Mouse (Mus musculus): ENCODE measurements around the gene Snu13. TPM values are rescaled to one million over a fixed set of nuclear protein-coding genes. Genes with fewer than 3 reads are reported as not detected.

Gene Snu13
- total and polyA plus RNA-seq, 2 experiments from 2014 or later: 174 to 242 TPM

GRCm38 (mm10) chr15:82079883-82080282, 32.5 kb upstream of the Snu13 start:
- no peaks in the 10 kb centered on the region for H3K36me3 ChIP-seq (ENCODE audit: insufficient read depth, low read length)
- no peak for DNase-seq (ENCODE audit: low spot score)
- WGBS: 71% methylated on average over 10 of the region's 10 CpGs
- no peak for TF ChIP-seq CTCF (IDR thresholded peaks at IDR 0.05)
- no peak overlapping the region for H3K4me2 ChIP-seq (ENCODE audit: low read depth, low read length, poor library complexity, severe bottlenecking)
- H3K9ac ChIP-seq (replicated peaks; ENCODE audit: low read length, poor library complexity, severe bottlenecking): no peak overlapping the region
- H3K27ac ChIP-seq (ENCODE audit: low read depth, low read length): no peak overlapping the region
- H3K9me3 ChIP-seq (ENCODE audit: low read length): no peaks in the 10 kb centered on the region
- no peak for ATAC-seq (ENCODE audit: low FRiP score)
- no peak overlapping the region for H3K4me3 ChIP-seq (ENCODE audit: low read depth, low read length)
- no peaks in the 10 kb centered on the region for H3K4me1 ChIP-seq (ENCODE audit: insufficient read depth, low read length)
- H3K27me3 ChIP-seq (ENCODE audit: insufficient read depth, low read length): no peaks in the 10 kb centered on the region

- Histone ChIP-seq H3K27ac (ENCODE audit: low read depth, low read length) (no peak overlapping the region), H3K4me2 (ENCODE audit: low read depth, low read length, poor library complexity, severe bottlenecking) (no peak overlapping the region), H3K4me1 (ENCODE audit: insufficient read depth, low read length) (no peaks in the 10 kb centered on the region), H3K9ac (replicated peaks; ENCODE audit: low read length, poor library complexity, severe bottlenecking) (no peak overlapping the region), H3K4me3 (ENCODE audit: low read depth, low read length) (no peak overlapping the region), H3K36me3 (ENCODE audit: insufficient read depth, low read length) (no peaks in the 10 kb centered on the region), H3K9me3 (ENCODE audit: low read length) (no peaks in the 10 kb centered on the region), H3K27me3 (ENCODE audit: insufficient read depth, low read length) (peaks cover 17% of the 10 kb centered on the region)
- no peak for ATAC-seq (ENCODE audit: low FRiP score)
- WGBS: 86% methylated on average over 7 of the region's 7 CpGs
- no peak for TF ChIP-seq CTCF (IDR thresholded peaks at IDR 0.05)
- no peak for DNase-seq (ENCODE audit: low spot score)
Measured at GRCm38 (mm10) chr15:82073490-82073889, 26.1 kb upstream of the Snu13 start.

GRCm38 (mm10) chr15:82071816-82072469, 24.5 kb upstream of the Snu13 start:
- ATAC-seq (ENCODE audit: low FRiP score): no peak
- 92% methylated on average over 26 of the region's 26 CpGs for WGBS
- H3K4me1 ChIP-seq (ENCODE audit: insufficient read depth, low read length): no peaks in the 10 kb centered on the region
- no peaks in the 10 kb centered on the region for H3K9me3 ChIP-seq (ENCODE audit: low read length)
- H3K9ac ChIP-seq (replicated peaks; ENCODE audit: low read length, poor library complexity, severe bottlenecking): no peak overlapping the region
- H3K36me3 ChIP-seq (ENCODE audit: insufficient read depth, low read length): no peaks in the 10 kb centered on the region
- no peak overlapping the region for H3K4me3 ChIP-seq (ENCODE audit: low read depth, low read length)
- H3K4me2 ChIP-seq (ENCODE audit: low read depth, low read length, poor library complexity, severe bottlenecking): no peak overlapping the region
- no peak for TF ChIP-seq CTCF (IDR thresholded peaks at IDR 0.05)
- DNase-seq (ENCODE audit: low spot score): no peak
- H3K27ac ChIP-seq (ENCODE audit: low read depth, low read length): no peak overlapping the region
- H3K27me3 ChIP-seq (ENCODE audit: insufficient read depth, low read length): peaks cover 17% of the 10 kb centered on the region

GRCm38 (mm10) chr15:82069898-82070297, 22.5 kb upstream of the Snu13 start, which contains the start of gene Mei1:
Gene Mei1 (plus strand): TSS chr15:82069996.
- H3K4me2 ChIP-seq (ENCODE audit: low read depth, low read length, poor library complexity, severe bottlenecking): peak within 1 kb of the TSS; percentile 42
- H3K36me3 ChIP-seq (ENCODE audit: insufficient read depth, low read length): no peaks in the 10 kb centered on the region
- H3K4me3 ChIP-seq (ENCODE audit: low read depth, low read length): peak within 1 kb of the TSS; percentile 26
- H3K27ac ChIP-seq (ENCODE audit: low read depth, low read length): no peak within 1 kb of the TSS
- H3K4me1 ChIP-seq (ENCODE audit: insufficient read depth, low read length): no peaks in the 10 kb centered on the region
- TF ChIP-seq CTCF (IDR thresholded peaks at IDR 0.05): no peak
- no peak for ATAC-seq (ENCODE audit: low FRiP score)
- H3K9ac ChIP-seq (replicated peaks; ENCODE audit: low read length, poor library complexity, severe bottlenecking): no peak within 1 kb of the TSS
- no peaks in the 10 kb centered on the region for H3K9me3 ChIP-seq (ENCODE audit: low read length)
- peak; percentile 4 for DNase-seq (ENCODE audit: low spot score)
- peaks cover 17% of the 10 kb centered on the region for H3K27me3 ChIP-seq (ENCODE audit: insufficient read depth, low read length)
- 22% methylated on average over 40 of the region's 40 CpGs for WGBS

- WGBS: 17% methylated on average over 7 of the region's 7 CpGs
- peak; percentile 85 for TF ChIP-seq CTCF (IDR thresholded peaks at IDR 0.05)
- no peak for ATAC-seq (ENCODE audit: low FRiP score)
Measured at GRCm38 (mm10) chr15:82065511-82065910, 18.1 kb upstream of the Snu13 start.

GRCm38 (mm10) chr15:82063909-82064308, 16.5 kb upstream of the Snu13 start:
- Histone ChIP-seq H3K27ac (ENCODE audit: low read depth, low read length) (no peak overlapping the region), H3K4me2 (ENCODE audit: low read depth, low read length, poor library complexity, severe bottlenecking) (no peak overlapping the region), H3K4me1 (ENCODE audit: insufficient read depth, low read length) (no peaks in the 10 kb centered on the region), H3K9me3 (ENCODE audit: low read length) (no peaks in the 10 kb centered on the region), H3K27me3 (ENCODE audit: insufficient read depth, low read length) (0 out of 2 replicates have a peak, but pooled peaks cover under 1% of the 10 kb centered on the region), H3K4me3 (ENCODE audit: low read depth, low read length) (no peak overlapping the region), H3K9ac (replicated peaks; ENCODE audit: low read length, poor library complexity, severe bottlenecking) (no peak overlapping the region), H3K36me3 (ENCODE audit: insufficient read depth, low read length) (no peaks in the 10 kb centered on the region)
- WGBS: 72% methylated on average over 14 of the region's 14 CpGs
- DNase-seq (ENCODE audit: low spot score): no peak
- TF ChIP-seq CTCF (IDR thresholded peaks at IDR 0.05): no peak
- ATAC-seq (ENCODE audit: low FRiP score): no peak

More at GRCm38 (mm10) chr15:82065511-82065910, 18.1 kb upstream of the Snu13 start:
- H3K4me1 ChIP-seq (ENCODE audit: insufficient read depth, low read length): no peaks in the 10 kb centered on the region
- no peak overlapping the region for H3K4me2 ChIP-seq (ENCODE audit: low read depth, low read length, poor library complexity, severe bottlenecking)
- no peak overlapping the region for H3K27ac ChIP-seq (ENCODE audit: low read depth, low read length)
- no peak overlapping the region for H3K9ac ChIP-seq (replicated peaks; ENCODE audit: low read length, poor library complexity, severe bottlenecking)
- no peaks in the 10 kb centered on the region for H3K9me3 ChIP-seq (ENCODE audit: low read length)
- no peaks in the 10 kb centered on the region for H3K36me3 ChIP-seq (ENCODE audit: insufficient read depth, low read length)
- peak; percentile 86 for DNase-seq (ENCODE audit: low spot score)
- no peak overlapping the region for H3K4me3 ChIP-seq (ENCODE audit: low read depth, low read length)
- H3K27me3 ChIP-seq (ENCODE audit: insufficient read depth, low read length): peaks cover 11% of the 10 kb centered on the region

Data from midbrain, postnatal 0 days (tissue).